Mouse (Mus musculus): ENCODE measurements around the gene Maea. TPM values are rescaled to one million over a fixed set of nuclear protein-coding genes. Genes with fewer than 3 reads are reported as not detected.

Maea gene
- polyA plus RNA-seq, 1 experiment from 2014 or later, result 142 TPM

DNA sequence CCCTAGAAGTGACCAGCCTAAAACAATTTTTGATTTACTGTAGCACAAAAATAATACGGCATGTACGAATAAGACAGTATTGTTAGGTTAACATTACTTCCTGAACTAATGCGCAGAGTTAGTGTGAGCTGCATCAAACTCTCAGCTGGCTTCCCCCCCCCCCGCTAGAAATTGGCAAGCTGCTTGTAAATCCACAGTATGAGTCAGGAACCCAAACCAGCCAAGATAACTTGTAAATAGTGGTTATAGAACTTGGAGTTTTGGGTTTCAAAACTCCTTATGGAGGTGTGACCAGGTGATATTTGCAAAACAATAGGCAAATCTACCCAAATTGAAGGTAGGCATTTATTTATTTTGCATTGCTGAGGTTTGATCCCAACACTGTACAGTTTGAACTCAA is 14.4 kb downstream of the Maea start:
- no peak for ATAC-seq
- Histone ChIP-seq H3K36me3 (ENCODE audit: control insufficient read depth, insufficient read depth, low read length) (0 out of 2 replicates have a peak, but pooled peaks cover under 1% of the 10 kb centered on the region), H3K4me3 (ENCODE audit: low read depth, low read length) (no peak overlapping the region), H3K27me3 (ENCODE audit: control insufficient read depth, insufficient read depth, low read depth, low read length) (no peaks in the 10 kb centered on the region), H3K4me1 (ENCODE audit: control insufficient read depth, insufficient read depth, low read length) (no peaks in the 10 kb centered on the region), H3K4me2 (ENCODE audit: low read length) (no peak overlapping the region), H3K27ac (ENCODE audit: low read length) (no peak overlapping the region), H3K9me3 (replicated peaks; ENCODE audit: control insufficient read depth, low read length, poor library complexity, severe bottlenecking) (no peaks in the 10 kb centered on the region), H3K9ac (ENCODE audit: low read depth, low read length) (no peak overlapping the region)
- 92% methylated on average over 3 of the region's 4 CpGs for WGBS

DNA sequence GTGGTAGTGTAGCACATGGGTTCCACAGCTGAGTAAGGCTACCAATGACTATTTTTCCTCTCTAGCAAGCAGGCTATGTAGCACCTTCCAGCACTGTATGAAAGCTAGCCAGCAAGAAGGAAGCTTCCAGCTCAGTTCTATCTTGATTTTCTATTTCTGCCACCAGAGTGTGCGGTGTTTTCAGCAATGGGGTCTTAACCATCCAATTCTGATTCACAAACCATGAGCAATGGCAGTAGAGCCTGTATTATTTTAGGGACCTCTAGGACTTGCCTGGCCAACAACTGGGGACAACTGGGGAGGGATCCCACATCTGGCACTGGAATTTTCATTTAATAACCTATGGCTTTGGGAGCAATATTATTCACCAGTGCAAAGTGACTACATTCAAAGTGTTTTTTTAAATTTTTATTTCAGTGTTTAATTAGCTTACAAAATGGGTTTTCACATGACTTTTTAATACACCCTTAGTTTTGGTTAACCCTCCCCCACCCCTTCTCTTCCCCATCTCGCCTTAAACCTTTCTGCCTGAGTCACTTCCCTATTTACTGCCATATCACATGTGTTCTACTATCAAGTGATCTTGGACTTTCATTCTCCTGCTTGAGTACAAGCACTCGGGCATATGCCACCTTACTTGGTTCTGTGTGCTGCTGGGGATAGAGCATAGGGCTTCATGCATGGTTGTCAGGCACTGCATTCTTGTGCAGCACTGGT is 16.4 kb downstream of the Maea start:
- no peaks in the 10 kb centered on the region for H3K27me3 ChIP-seq (ENCODE audit: control insufficient read depth, insufficient read depth, low read depth, low read length)
- H3K27ac ChIP-seq (ENCODE audit: low read length), result no peak overlapping the region
- 89% methylated on average over 3 of the region's 3 CpGs for WGBS
- H3K4me1 ChIP-seq (ENCODE audit: control insufficient read depth, insufficient read depth, low read length), result no peaks in the 10 kb centered on the region
- no peak overlapping the region for H3K4me3 ChIP-seq (ENCODE audit: low read depth, low read length)
- H3K36me3 ChIP-seq (ENCODE audit: control insufficient read depth, insufficient read depth, low read length), result no peaks in the 10 kb centered on the region
- H3K9ac ChIP-seq (ENCODE audit: low read depth, low read length), result no peak overlapping the region
- no peak overlapping the region for H3K4me2 ChIP-seq (ENCODE audit: low read length)
- H3K9me3 ChIP-seq (replicated peaks; ENCODE audit: control insufficient read depth, low read length, poor library complexity, severe bottlenecking), result no peaks in the 10 kb centered on the region
- ATAC-seq, result no peak

DNA sequence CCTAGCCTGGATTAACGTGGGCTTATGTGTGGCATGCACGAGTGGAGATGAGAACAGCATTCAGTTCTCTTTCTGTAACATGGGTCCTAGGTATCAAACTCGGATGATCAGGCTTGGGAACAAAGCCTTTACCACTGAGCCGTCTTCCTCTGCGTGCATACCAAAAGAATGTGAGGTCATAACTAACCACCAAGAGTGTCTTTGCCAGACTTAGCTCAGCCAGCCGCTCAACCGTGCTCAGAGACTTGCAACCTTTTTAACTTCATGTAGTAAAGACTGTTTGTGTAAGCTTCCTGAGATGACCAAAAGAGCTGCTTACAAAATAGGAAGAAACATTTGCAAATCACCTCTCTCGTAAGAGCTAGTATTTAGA is 16.9 kb downstream of the Maea start:
- no peak overlapping the region for H3K9ac ChIP-seq (ENCODE audit: low read depth, low read length)
- no peak for ATAC-seq
- 75% methylated on average over 8 of the region's 8 CpGs for WGBS

DNA sequence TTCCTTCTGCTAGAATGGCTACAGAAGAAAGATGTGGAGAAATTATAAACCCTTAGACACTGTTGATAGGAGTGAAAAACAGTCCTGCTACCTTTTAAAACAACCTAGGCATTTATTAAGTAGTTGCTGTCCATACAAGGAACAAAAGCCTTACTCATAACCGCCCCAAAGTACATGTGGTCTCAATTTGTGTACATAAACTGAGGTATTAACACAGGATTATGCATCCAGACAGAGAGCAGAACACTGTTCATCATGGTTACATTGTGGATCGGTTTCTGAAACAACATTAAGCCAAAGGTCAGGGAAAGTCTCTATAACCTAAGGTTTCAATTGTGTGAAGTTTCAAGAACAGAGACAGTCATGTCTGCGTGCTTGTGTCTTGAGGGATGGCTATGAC is 17.7 kb downstream of the Maea start:
- H3K4me3 ChIP-seq (ENCODE audit: low read depth, low read length), result no peak overlapping the region
- ATAC-seq, result no peak
- no peak overlapping the region for H3K4me2 ChIP-seq (ENCODE audit: low read length)
- 74% methylated on average over 3 of the region's 3 CpGs for WGBS
- no peaks in the 10 kb centered on the region for H3K9me3 ChIP-seq (replicated peaks; ENCODE audit: control insufficient read depth, low read length, poor library complexity, severe bottlenecking)
- H3K36me3 ChIP-seq (ENCODE audit: control insufficient read depth, insufficient read depth, low read length), result no peaks in the 10 kb centered on the region
- H3K27ac ChIP-seq (ENCODE audit: low read length), result no peak overlapping the region
- H3K27me3 ChIP-seq (ENCODE audit: control insufficient read depth, insufficient read depth, low read depth, low read length), result no peaks in the 10 kb centered on the region
- H3K9ac ChIP-seq (ENCODE audit: low read depth, low read length), result no peak overlapping the region
- no peaks in the 10 kb centered on the region for H3K4me1 ChIP-seq (ENCODE audit: control insufficient read depth, insufficient read depth, low read length)

More for the DNA sequence above, 16.9 kb downstream of the Maea start:
- Histone ChIP-seq H3K4me2 (ENCODE audit: low read length) (no peak overlapping the region), H3K9me3 (replicated peaks; ENCODE audit: control insufficient read depth, low read length, poor library complexity, severe bottlenecking) (no peaks in the 10 kb centered on the region), H3K4me3 (ENCODE audit: low read depth, low read length) (no peak overlapping the region), H3K27me3 (ENCODE audit: control insufficient read depth, insufficient read depth, low read depth, low read length) (no peaks in the 10 kb centered on the region), H3K36me3 (ENCODE audit: control insufficient read depth, insufficient read depth, low read length) (no peaks in the 10 kb centered on the region), H3K4me1 (ENCODE audit: control insufficient read depth, insufficient read depth, low read length) (no peaks in the 10 kb centered on the region), H3K27ac (ENCODE audit: low read length) (no peak overlapping the region)

DNA sequence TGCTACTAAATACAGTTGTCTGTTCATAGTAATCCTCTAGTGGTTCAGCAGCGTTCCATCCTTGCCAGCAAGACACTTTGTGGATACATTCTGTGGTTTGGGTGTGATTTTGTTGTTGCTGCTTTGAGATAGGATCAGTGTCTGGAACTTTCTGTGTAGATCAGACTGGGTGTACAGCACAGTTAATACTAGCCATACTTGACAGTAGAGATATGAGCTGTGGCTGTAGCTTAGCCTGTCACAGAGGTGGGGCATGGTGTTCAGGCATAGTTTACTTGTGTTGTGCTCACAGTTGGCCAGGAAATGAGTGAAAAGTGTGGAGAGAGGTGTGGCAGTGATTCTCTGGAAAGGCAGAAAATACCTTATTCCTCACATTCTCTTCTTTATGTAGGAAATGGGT is 22.2 kb downstream of the Maea start:
- no peak overlapping the region for H3K4me2 ChIP-seq (ENCODE audit: low read length)
- no peak for ATAC-seq

DNA sequence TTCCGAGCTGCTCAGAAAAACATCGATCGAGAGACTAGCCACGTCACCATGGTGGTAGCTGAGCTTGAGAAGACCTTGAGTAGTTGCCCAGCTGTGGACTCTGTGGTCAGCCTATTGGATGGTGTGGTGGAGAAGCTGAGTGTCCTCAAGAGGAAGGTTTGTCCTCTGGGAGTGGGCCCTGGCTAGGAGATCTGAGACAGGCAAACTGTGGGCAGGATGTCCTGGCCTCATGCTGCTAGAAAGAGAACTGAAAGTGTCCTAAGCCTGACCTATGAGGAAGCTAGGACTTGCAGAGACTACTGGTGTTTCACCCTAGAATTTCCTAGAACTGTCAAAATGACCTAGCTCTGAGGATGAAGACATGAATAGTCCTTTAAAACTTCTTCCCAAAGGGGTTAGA is 23.2 kb downstream of the Maea start:
- H3K4me3 ChIP-seq (ENCODE audit: low read depth, low read length), result no peak overlapping the region
- no peaks in the 10 kb centered on the region for H3K9me3 ChIP-seq (replicated peaks; ENCODE audit: control insufficient read depth, low read length, poor library complexity, severe bottlenecking)
- 98% methylated on average over 4 of the region's 4 CpGs for WGBS
- H3K27ac ChIP-seq (ENCODE audit: low read length), result no peak overlapping the region
- H3K36me3 ChIP-seq (ENCODE audit: control insufficient read depth, insufficient read depth, low read length), result peaks cover 14% of the 10 kb centered on the region
- H3K4me2 ChIP-seq (ENCODE audit: low read length), result no peak overlapping the region
- no peaks in the 10 kb centered on the region for H3K27me3 ChIP-seq (ENCODE audit: control insufficient read depth, insufficient read depth, low read depth, low read length)
- no peak overlapping the region for H3K9ac ChIP-seq (ENCODE audit: low read depth, low read length)
- no peak for ATAC-seq
- no peaks in the 10 kb centered on the region for H3K4me1 ChIP-seq (ENCODE audit: control insufficient read depth, insufficient read depth, low read length)

More for the DNA sequence above, 22.2 kb downstream of the Maea start:
- Histone ChIP-seq H3K9ac (ENCODE audit: low read depth, low read length) (no peak overlapping the region), H3K36me3 (ENCODE audit: control insufficient read depth, insufficient read depth, low read length) (peaks cover 13% of the 10 kb centered on the region), H3K27me3 (ENCODE audit: control insufficient read depth, insufficient read depth, low read depth, low read length) (no peaks in the 10 kb centered on the region), H3K9me3 (replicated peaks; ENCODE audit: control insufficient read depth, low read length, poor library complexity, severe bottlenecking) (no peaks in the 10 kb centered on the region), H3K4me1 (ENCODE audit: control insufficient read depth, insufficient read depth, low read length) (no peaks in the 10 kb centered on the region), H3K4me3 (ENCODE audit: low read depth, low read length) (no peak overlapping the region), H3K27ac (ENCODE audit: low read length) (no peak overlapping the region)
- 100% methylated on average over 1 of the region's 1 CpGs for WGBS

DNA sequence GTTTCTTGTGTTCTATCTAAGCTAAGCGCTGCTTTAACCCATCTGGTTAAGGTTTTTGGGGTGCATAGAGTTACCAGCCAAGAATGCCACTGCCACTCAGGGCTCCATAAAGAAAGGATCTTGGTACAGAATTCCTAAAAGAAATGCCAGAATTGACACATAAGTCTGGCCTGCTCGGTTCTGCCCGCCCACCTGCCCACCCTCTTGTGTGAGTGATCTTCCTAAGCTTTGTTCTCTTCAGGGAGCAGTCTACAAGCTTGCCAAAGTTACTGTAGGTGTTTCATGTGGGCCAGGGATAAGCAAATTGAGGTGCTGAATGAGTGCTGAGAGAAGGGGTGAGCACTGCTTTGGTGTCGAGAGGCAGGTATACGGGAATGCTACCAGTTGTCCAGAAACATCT is 28.0 kb downstream of the Maea start:
- Histone ChIP-seq H3K4me2 (ENCODE audit: low read length) (no peak overlapping the region), H3K27me3 (ENCODE audit: control insufficient read depth, insufficient read depth, low read depth, low read length) (no peaks in the 10 kb centered on the region), H3K9me3 (replicated peaks; ENCODE audit: control insufficient read depth, low read length, poor library complexity, severe bottlenecking) (no peaks in the 10 kb centered on the region), H3K4me1 (ENCODE audit: control insufficient read depth, insufficient read depth, low read length) (no peaks in the 10 kb centered on the region), H3K27ac (ENCODE audit: low read length) (no peak overlapping the region), H3K4me3 (ENCODE audit: low read depth, low read length) (no peak overlapping the region), H3K36me3 (ENCODE audit: control insufficient read depth, insufficient read depth, low read length) (peaks cover 30% of the 10 kb centered on the region), H3K9ac (ENCODE audit: low read depth, low read length) (no peak overlapping the region)
- ATAC-seq, result no peak
- WGBS, result 92% methylated on average over 5 of the region's 5 CpGs

DNA sequence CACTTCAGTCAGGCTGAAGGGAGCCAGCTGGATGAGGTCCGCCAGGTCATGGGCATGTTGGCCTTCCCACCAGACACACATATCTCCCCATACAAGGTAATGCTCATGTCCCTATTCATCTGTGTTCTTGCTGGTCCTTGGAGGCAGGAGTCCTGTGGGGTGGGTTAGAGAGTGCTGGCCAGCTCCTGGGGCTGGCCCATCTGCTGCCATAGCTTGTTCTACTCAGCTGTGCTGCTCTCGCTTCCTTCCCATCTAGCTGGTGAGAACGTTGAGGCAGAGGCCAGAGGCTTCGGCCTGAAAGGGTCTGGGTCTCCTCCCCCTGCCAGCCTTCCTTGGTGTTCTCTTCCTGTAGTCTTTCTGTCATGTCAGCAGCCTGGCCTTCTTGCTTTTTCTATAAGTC is 33.3 kb downstream of the Maea start:
- Histone ChIP-seq H3K4me1 (ENCODE audit: control insufficient read depth, insufficient read depth, low read length) (no peaks in the 10 kb centered on the region), H3K9ac (ENCODE audit: low read depth, low read length) (no peak overlapping the region), H3K4me3 (ENCODE audit: low read depth, low read length) (no peak overlapping the region), H3K27ac (ENCODE audit: low read length) (no peak overlapping the region), H3K36me3 (ENCODE audit: control insufficient read depth, insufficient read depth, low read length) (peaks cover 52% of the 10 kb centered on the region), H3K27me3 (ENCODE audit: control insufficient read depth, insufficient read depth, low read depth, low read length) (no peaks in the 10 kb centered on the region), H3K9me3 (replicated peaks; ENCODE audit: control insufficient read depth, low read length, poor library complexity, severe bottlenecking) (no peaks in the 10 kb centered on the region), H3K4me2 (ENCODE audit: low read length) (no peak overlapping the region)
- ATAC-seq, result no peak
- 85% methylated on average over 4 of the region's 4 CpGs for WGBS

DNA sequence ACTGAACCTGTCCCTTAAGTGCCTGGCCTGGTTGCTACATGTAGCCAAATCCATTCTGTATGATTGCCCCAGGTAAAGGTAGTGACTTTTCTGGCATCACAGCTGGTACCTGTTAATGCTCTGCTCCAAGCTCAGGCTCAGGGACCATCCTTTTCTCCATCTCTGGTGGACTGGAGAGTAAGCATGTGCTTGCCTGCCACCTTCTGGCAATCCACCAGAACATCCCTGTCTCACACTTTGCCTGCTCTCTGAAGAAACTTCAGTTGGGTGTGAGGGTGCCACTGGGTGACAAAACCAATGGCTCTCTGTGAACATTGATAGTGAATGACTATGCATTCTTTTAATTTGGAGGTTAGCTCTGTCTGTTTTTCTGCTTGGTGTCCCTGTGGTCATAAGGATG is 35.8 kb downstream of the Maea start:
- no peak overlapping the region for H3K9ac ChIP-seq (ENCODE audit: low read depth, low read length)
- peak; percentile 44; the same call in 1 of the 2 replicates for ATAC-seq
- H3K4me1 ChIP-seq (ENCODE audit: control insufficient read depth, insufficient read depth, low read length), result no peaks in the 10 kb centered on the region
- H3K4me2 ChIP-seq (ENCODE audit: low read length), result no peak overlapping the region
- H3K36me3 ChIP-seq (ENCODE audit: control insufficient read depth, insufficient read depth, low read length), result peaks cover 48% of the 10 kb centered on the region
- H3K27me3 ChIP-seq (ENCODE audit: control insufficient read depth, insufficient read depth, low read depth, low read length), result no peaks in the 10 kb centered on the region
- H3K4me3 ChIP-seq (ENCODE audit: low read depth, low read length), result no peak overlapping the region
- H3K27ac ChIP-seq (ENCODE audit: low read length), result no peak overlapping the region
- no peaks in the 10 kb centered on the region for H3K9me3 ChIP-seq (replicated peaks; ENCODE audit: control insufficient read depth, low read length, poor library complexity, severe bottlenecking)

Measured in midbrain, embryonic 16.5 days (tissue).